In the genomic region with DNA sequence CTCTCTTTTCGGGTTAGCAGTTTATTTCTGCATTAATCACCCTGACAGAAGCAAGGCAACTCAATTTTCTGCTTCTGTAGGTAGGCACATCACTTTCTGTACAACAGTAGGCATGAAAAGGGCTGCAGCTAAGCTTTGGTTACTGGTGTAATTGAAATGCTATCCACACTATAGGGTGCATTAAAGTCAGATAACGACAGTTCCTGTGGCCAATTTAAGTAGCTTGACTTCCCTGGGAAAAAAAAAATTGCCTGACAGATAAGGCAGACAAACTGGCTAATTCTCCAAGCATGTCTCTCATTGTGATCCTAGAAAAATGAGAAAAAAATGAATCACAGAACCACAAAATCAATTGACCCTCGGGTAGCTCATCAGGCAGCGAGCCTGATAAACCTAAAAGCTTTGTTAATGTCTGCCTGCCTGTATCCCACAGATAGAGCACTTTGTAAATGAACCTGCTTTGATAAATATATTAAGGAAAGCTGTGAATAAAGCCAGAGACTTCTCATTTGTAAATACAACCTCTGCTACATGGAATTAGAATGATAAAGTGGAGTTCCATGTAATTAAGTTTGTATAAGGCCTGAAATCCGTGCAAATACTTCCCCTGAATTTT, we compare ENCODE assay signal across 23 mouse cellular contexts.
A peak's percentile ranks its signal among the peaks of the same experiment; 100 is the strongest.
DNase-seq lines count a peak whose midpoint lies in the region; ATAC-seq and TF ChIP-seq lines count a peak whose summit lies in the region.
"Had no signal": no experiment of that assay in that cellular context is flagged by ENCODE, and none has a peak within 500 bp of the region (broad histone marks: within the 10 kb centered on the region; RNA-seq: fewer than 3 reads in every experiment).

No protein-coding gene starts in this region.

- ATAC-seq in forebrain, embryonic 12.5 days (ENCODE audit: low FRiP score): no peak
- no peak for ATAC-seq in forebrain, postnatal 0 days
- ATAC-seq in midbrain, embryonic 12.5 days (ENCODE audit: low FRiP score, low read depth): peak; percentile 54
- no peak for ATAC-seq in midbrain, postnatal 0 days (ENCODE audit: low FRiP score)
- no peak; the same call in 1 of the 2 replicates for ATAC-seq in hindbrain, embryonic 16.5 days
- 0 out of 2 replicates have a peak, but pooled peaks have one; percentile 32 for ATAC-seq in neural tube, embryonic 15.5 days (ENCODE audit: low FRiP score)
- no peak for ATAC-seq in erythroblast, adult 5-6 weeks (replicated peaks; ENCODE audit: low FRiP score, poor library complexity, severe bottlenecking)

- H3K4me2 ChIP-seq in forebrain, embryonic 12.5 days: no peak overlapping the region
- H3K4me2 ChIP-seq in forebrain, postnatal 0 days (ENCODE audit: low read depth): no peak overlapping the region
- no peak overlapping the region for H3K4me2 ChIP-seq in midbrain, embryonic 12.5 days (replicated peaks)
- H3K4me2 ChIP-seq in midbrain, postnatal 0 days (ENCODE audit: low read depth, low read length, poor library complexity, severe bottlenecking): no peak overlapping the region
- no peak overlapping the region for H3K4me2 ChIP-seq in hindbrain, embryonic 16.5 days (ENCODE audit: low read length)
- no peak overlapping the region for H3K4me2 ChIP-seq in neural tube, embryonic 15.5 days
- H3K4me2 ChIP-seq: limb, embryonic 15.5 days; lung, embryonic 14.5 days had no signal

- no peak for DNase-seq in forebrain, postnatal 0 days
- no peak for DNase-seq in midbrain, postnatal 0 days (ENCODE audit: low spot score)
- DNase-seq in cerebellum, postnatal 25 days: no peak
- DNase-seq: adrenal gland, postnatal 14 days; cerebellum, adult 11 months; cerebellum, adult 9-11 months; gastrocnemius, postnatal 25 days; heart, adult 2 months; kidney, adult 2 months; left cerebral cortex, postnatal 4 days; lung, embryonic 14.5 days; lung, postnatal 36 days; thymus, postnatal 14 days had no signal

- H3K27ac ChIP-seq in forebrain, embryonic 12.5 days: 0 out of 2 replicates have a peak overlapping the region, but pooled peaks have one; percentile 59
- no peak overlapping the region for H3K27ac ChIP-seq in forebrain, postnatal 0 days (ENCODE audit: low read depth, low read length)
- H3K27ac ChIP-seq in midbrain, embryonic 12.5 days (replicated peaks): peak overlapping the region; percentile 12; the same call in 1 of the 2 replicates
- H3K27ac ChIP-seq in midbrain, postnatal 0 days (ENCODE audit: low read depth, low read length): no peak overlapping the region
- 0 out of 2 replicates have a peak overlapping the region, but pooled peaks have one; percentile 14 for H3K27ac ChIP-seq in hindbrain, embryonic 16.5 days (ENCODE audit: low read depth, low read length)
- H3K27ac ChIP-seq in neural tube, embryonic 15.5 days (replicated peaks): no peak overlapping the region
- H3K27ac ChIP-seq: embryonic facial prominence, embryonic 10.5 days; heart, adult 2 months; kidney, postnatal 0 days; limb, embryonic 15.5 days; liver, embryonic 14.5 days had no signal

- peaks cover 7% of the 10 kb centered on the region; the same call in 1 of the 2 replicates for H3K36me3 ChIP-seq in forebrain, embryonic 12.5 days (replicated peaks)
- peaks cover 5% of the 10 kb centered on the region; the same call in 1 of the 2 replicates for H3K36me3 ChIP-seq in forebrain, postnatal 0 days (ENCODE audit: insufficient read depth)
- peaks cover 15% of the 10 kb centered on the region for H3K36me3 ChIP-seq in midbrain, embryonic 12.5 days
- no peaks in the 10 kb centered on the region for H3K36me3 ChIP-seq in midbrain, postnatal 0 days (ENCODE audit: insufficient read depth, low read length)
- no peaks in the 10 kb centered on the region for H3K36me3 ChIP-seq in hindbrain, embryonic 16.5 days (ENCODE audit: control insufficient read depth, insufficient read depth, low read length)
- H3K36me3 ChIP-seq in neural tube, embryonic 15.5 days: no peaks in the 10 kb centered on the region
- H3K36me3 ChIP-seq: limb, embryonic 15.5 days had no signal

- no peak overlapping the region for H3K4me3 ChIP-seq in forebrain, embryonic 12.5 days (replicated peaks)
- no peak overlapping the region for H3K4me3 ChIP-seq in forebrain, postnatal 0 days (ENCODE audit: low read depth, low read length)
- H3K4me3 ChIP-seq in midbrain, embryonic 12.5 days: no peak overlapping the region
- H3K4me3 ChIP-seq in midbrain, postnatal 0 days (ENCODE audit: low read depth, low read length): no peak overlapping the region
- no peak overlapping the region for H3K4me3 ChIP-seq in hindbrain, embryonic 16.5 days (ENCODE audit: low read length)
- H3K4me3 ChIP-seq in neural tube, embryonic 15.5 days (replicated peaks): no peak overlapping the region
- H3K4me3 ChIP-seq: embryonic facial prominence, embryonic 10.5 days; heart, adult 2 months; limb, embryonic 15.5 days; myocyte had no signal

- H3K27me3 ChIP-seq in forebrain, embryonic 12.5 days: no peaks in the 10 kb centered on the region
- H3K27me3 ChIP-seq in forebrain, postnatal 0 days (ENCODE audit: insufficient read depth, low read length): no peaks in the 10 kb centered on the region
- H3K27me3 ChIP-seq in midbrain, embryonic 12.5 days: no peaks in the 10 kb centered on the region
- no peaks in the 10 kb centered on the region for H3K27me3 ChIP-seq in midbrain, postnatal 0 days (ENCODE audit: insufficient read depth, low read length)
- H3K27me3 ChIP-seq in hindbrain, embryonic 16.5 days (replicated peaks; ENCODE audit: control insufficient read depth, insufficient read depth, low read length): no peaks in the 10 kb centered on the region
- H3K27me3 ChIP-seq in neural tube, embryonic 15.5 days (replicated peaks): no peaks in the 10 kb centered on the region
- H3K27me3 ChIP-seq: limb, embryonic 15.5 days had no signal

- WGBS in forebrain, embryonic 12.5 days: 50% methylated on average over 5 of the region's 5 CpGs
- 29% methylated on average over 5 of the region's 5 CpGs for WGBS in forebrain, postnatal 0 days
- 52% methylated on average over 5 of the region's 5 CpGs for WGBS in midbrain, embryonic 12.5 days
- WGBS in midbrain, postnatal 0 days: 44% methylated on average over 5 of the region's 5 CpGs
- 37% methylated on average over 5 of the region's 5 CpGs for WGBS in hindbrain, embryonic 16.5 days
- WGBS in neural tube, embryonic 15.5 days: 31% methylated on average over 5 of the region's 5 CpGs

- TF ChIP-seq CTCF in forebrain, postnatal 0 days (IDR thresholded peaks at IDR 0.05; ENCODE audit: low read depth): no peak
- no peak for TF ChIP-seq CTCF in midbrain, postnatal 0 days (IDR thresholded peaks at IDR 0.05)

- H3K9ac ChIP-seq in forebrain, embryonic 12.5 days: no peak overlapping the region
- no peak overlapping the region for H3K9ac ChIP-seq in forebrain, postnatal 0 days
- H3K9ac ChIP-seq in midbrain, embryonic 12.5 days (replicated peaks): no peak overlapping the region
- no peak overlapping the region for H3K9ac ChIP-seq in midbrain, postnatal 0 days (replicated peaks; ENCODE audit: low read length, poor library complexity, severe bottlenecking)
- H3K9ac ChIP-seq in hindbrain, embryonic 16.5 days (ENCODE audit: low read depth, low read length): no peak overlapping the region
- no peak overlapping the region for H3K9ac ChIP-seq in neural tube, embryonic 15.5 days (replicated peaks)
- H3K9ac ChIP-seq: limb, embryonic 15.5 days; liver, embryonic 14.5 days; lung, embryonic 14.5 days had no signal

- H3K9me3 ChIP-seq in forebrain, embryonic 12.5 days: no peaks in the 10 kb centered on the region
- no peaks in the 10 kb centered on the region for H3K9me3 ChIP-seq in forebrain, postnatal 0 days (ENCODE audit: low read length)
- H3K9me3 ChIP-seq in midbrain, embryonic 12.5 days: no peaks in the 10 kb centered on the region
- H3K9me3 ChIP-seq in midbrain, postnatal 0 days (ENCODE audit: low read length): no peaks in the 10 kb centered on the region
- no peaks in the 10 kb centered on the region for H3K9me3 ChIP-seq in hindbrain, embryonic 16.5 days (ENCODE audit: control insufficient read depth, low read length)
- no peaks in the 10 kb centered on the region for H3K9me3 ChIP-seq in neural tube, embryonic 15.5 days (replicated peaks)
- H3K9me3 ChIP-seq: embryonic facial prominence, embryonic 10.5 days; limb, embryonic 15.5 days had no signal

- H3K4me1 ChIP-seq in forebrain, embryonic 12.5 days: peaks cover 28% of the 10 kb centered on the region
- H3K4me1 ChIP-seq in forebrain, postnatal 0 days (ENCODE audit: insufficient read depth): no peaks in the 10 kb centered on the region
- H3K4me1 ChIP-seq in midbrain, embryonic 12.5 days: peaks cover 17% of the 10 kb centered on the region
- no peaks in the 10 kb centered on the region for H3K4me1 ChIP-seq in midbrain, postnatal 0 days (ENCODE audit: insufficient read depth, low read length)
- H3K4me1 ChIP-seq in hindbrain, embryonic 16.5 days (ENCODE audit: control insufficient read depth, insufficient read depth, low read depth, low read length): peaks cover 9% of the 10 kb centered on the region
- peaks cover 16% of the 10 kb centered on the region; the same call in 1 of the 2 replicates for H3K4me1 ChIP-seq in neural tube, embryonic 15.5 days

Comparison
In these comparisons a context has a peak if more than half of its experiments do, and no peak if none do; other contexts are left out.
1. ATAC-seq: peak in midbrain, embryonic 12.5 days (single experiment) and neural tube, embryonic 15.5 days (single experiment); none in forebrain, embryonic 12.5 days (single experiment), forebrain, postnatal 0 days (single experiment), midbrain, postnatal 0 days (single experiment), hindbrain, embryonic 16.5 days (single experiment) and erythroblast, adult 5-6 weeks (single experiment).
2. H3K27ac ChIP-seq: peak in forebrain, embryonic 12.5 days (single experiment), midbrain, embryonic 12.5 days (single experiment) and hindbrain, embryonic 16.5 days (single experiment); none in forebrain, postnatal 0 days (single experiment), midbrain, postnatal 0 days (single experiment) and neural tube, embryonic 15.5 days (single experiment).